Mouse (Mus musculus): ENCODE data around the gene Tshb.
A peak's percentile ranks its signal among the peaks of the same experiment; 100 is the strongest.

Tshb gene

DNA sequence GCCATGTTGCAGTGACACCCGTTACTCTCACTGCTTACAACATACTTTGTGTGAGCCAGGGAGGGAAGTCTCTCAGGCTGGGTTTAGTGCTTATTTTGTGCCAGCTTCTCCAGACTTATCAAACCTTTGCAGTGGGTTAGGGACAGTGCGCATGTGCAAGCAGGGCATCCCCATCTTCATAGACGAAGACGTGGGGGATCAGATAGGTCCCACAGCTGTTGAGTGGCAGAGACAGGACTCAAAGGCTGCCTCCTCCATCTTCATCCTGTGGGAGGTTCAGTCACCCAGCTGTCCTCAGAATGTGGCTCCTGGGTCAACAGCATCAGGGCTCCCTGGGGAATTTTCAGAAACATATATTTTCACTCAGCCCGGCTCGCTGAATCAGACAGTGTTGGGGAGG lies 46.1 kb downstream of the Tshb start:
- no peak for DNase-seq

DNA sequence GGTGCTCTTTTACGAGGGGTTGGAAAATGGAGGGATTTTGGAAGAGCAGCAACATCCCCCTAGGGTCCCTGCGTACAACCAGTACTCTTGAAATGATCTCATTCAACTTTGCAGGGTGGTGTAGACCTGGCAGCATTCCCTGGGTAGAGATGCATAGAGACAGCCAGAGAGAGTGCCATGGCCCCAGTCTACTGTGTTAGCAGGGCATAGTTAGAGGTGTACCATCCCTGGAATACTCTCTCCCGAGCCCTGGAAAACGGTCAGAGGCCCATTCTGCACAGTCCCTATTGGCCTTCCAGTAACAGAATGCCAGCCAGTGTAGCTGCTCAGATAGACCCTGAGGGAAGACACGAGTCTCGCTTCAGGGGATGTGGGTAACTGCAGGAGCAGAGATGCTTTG lies 46.9 kb downstream of the Tshb start:
- no peak for DNase-seq

DNA sequence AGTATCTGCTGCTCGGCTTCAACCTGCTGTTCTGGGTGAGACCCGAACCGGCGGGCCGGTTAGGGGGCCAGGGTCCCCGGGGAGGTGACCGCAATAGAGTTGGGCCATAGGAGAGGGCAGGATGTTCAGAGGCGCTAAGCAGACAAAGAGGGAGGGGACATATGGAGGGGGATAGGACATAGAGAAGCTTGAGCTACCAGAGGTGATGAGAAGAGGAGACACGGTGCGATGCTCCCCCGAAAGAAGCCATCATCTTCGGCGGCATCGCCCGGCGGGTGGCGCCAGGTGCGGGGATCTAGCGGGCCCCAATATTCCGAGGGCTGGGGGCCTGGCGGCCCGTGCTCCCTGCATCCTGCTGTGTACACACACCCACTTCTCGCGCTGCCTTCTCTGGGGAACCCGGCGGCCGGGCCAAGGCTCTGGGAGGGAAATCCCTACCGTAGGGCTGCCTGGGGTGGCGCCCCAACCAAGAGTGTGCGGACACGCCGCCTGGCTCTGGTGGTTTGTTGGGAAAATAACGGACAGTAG lies 47.4 kb downstream of the Tshb start:
- DNase-seq = peak; percentile 23

- DNase-seq = peak; percentile 72
Observed at GRCm38 (mm10) chr3:102734313-102735030, 48.0 kb downstream of the Tshb start, which contains the start of gene Tspan2. Tspan2 (plus strand) TSS chr3:102734529.

GRCm38 (mm10) chr3:102733936-102734312 lies 48.6 kb downstream of the Tshb start:
- no peak for DNase-seq

GRCm38 (mm10) chr3:102733050-102733449 lies 49.5 kb downstream of the Tshb start:
- no peak for DNase-seq

DNA sequence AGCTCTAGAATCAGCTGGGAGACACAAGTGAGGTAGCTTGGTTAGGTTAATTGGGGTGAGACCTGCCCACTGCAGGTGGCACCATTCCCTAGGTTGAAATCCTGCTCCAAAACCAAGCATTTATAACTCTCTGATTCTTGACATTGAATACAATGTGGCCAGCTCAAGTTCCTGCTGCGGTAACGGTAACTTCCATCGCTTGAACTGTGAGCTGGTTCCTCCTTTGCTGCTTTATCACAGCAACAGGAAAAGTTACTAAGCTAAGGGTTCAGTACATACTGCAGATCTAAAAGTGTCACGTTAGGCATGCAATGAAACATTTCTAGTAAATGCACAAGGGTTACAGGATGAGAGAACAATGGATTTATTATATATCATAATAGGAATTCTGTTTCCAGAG lies 49.9 kb downstream of the Tshb start:
- no peak for DNase-seq

- DNase-seq = no peak
Observed at GRCm38 (mm10) chr3:102731112-102731511, 51.4 kb downstream of the Tshb start.

DNA sequence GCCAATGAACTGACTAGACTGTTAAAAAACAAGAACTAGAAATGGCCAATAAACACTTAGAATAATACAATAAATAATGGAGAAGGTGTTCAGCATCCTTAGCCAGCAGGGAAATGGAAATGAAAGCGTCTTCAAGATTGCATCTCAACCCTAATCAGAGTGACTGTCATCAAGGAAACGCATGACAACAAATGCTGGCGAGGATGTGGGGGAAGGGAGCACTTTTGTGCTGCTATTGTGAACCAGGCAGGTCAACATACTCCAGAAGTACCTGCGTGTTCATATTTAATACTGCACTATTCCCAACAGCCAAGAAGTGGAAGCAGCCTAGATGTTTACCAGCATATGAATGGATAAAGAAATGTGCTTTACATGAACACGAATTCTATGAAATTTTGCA lies 53.1 kb downstream of the Tshb start:
- no peak for DNase-seq

All from liver (tissue).